Mouse (Mus musculus) brain, embryonic 14.5 days (tissue): ENCODE results near the gene Zbtb16.

ENCODE experiments used
- CTCF ChIP-seq: fragments of 200-500 bp; IDR thresholded peaks from 2 replicates; pipeline ENCODE4 v1.5.1; 2012; ENCODE audit warnings: inconsistent platforms, mild to moderate bottlenecking, moderate library complexity, borderline replicate concordance; ENCODE audit not compliant: insufficient read depth, insufficient read length; ENCODE audit errors: extremely low read depth
- POLR2A ChIP-seq: fragments of 200-500 bp; IDR thresholded peaks from 2 replicates; pipeline ENCODE4 v1.6.1; 2012; ENCODE audit warnings: mild to moderate bottlenecking, inconsistent platforms, borderline replicate concordance; ENCODE audit not compliant: poor library complexity, insufficient read depth, insufficient read length, severe bottlenecking; ENCODE audit errors: extremely low read depth

- no peak for TF ChIP-seq CTCF
- TF ChIP-seq POLR2A, result no peak
These were observed 12.2 kb downstream of the Zbtb16 start for GRCm38 (mm10) chr9:48823851-48824250.
